Mouse (Mus musculus) bone marrow, adult 2 months (tissue): ENCODE results near the gene Aifm2. TPM values are rescaled to one million over a fixed set of nuclear protein-coding genes. Genes with fewer than 3 reads are reported as not detected.

ENCODE experiments used
- H3K27ac ChIP-seq: fragments of 200-500 bp; 2 replicates; pipeline ENCODE4 v1.5.1; 2012; ENCODE audit warnings: low read depth, mild to moderate bottlenecking, control low read depth, inconsistent platforms, low read length; ENCODE audit not compliant: control insufficient read depth, poor library complexity, insufficient read depth
- H3K4me1 ChIP-seq: fragments of 200-500 bp; 2 replicates; pipeline ENCODE4 v1.6.1; 2011; ENCODE audit warnings: low read length; ENCODE audit not compliant: control insufficient read depth, insufficient read depth
- H3K4me3 ChIP-seq: fragments of 200-500 bp; replicated peaks from 2 replicates; pipeline ENCODE3; 2011; ENCODE audit warnings: mild to moderate bottlenecking, low read depth, low read length, control low read depth; ENCODE audit not compliant: control insufficient read depth
- CTCF ChIP-seq: fragments of 200-500 bp; IDR thresholded peaks from 2 replicates; pipeline ENCODE4 v1.5.1; 2011; ENCODE audit warnings: low read length, control low read depth; ENCODE audit not compliant: control insufficient read depth, insufficient read depth
- POLR2A ChIP-seq: fragments of 200-500 bp; IDR thresholded peaks from 2 replicates; pipeline ENCODE4 v1.6.1; 2011; ENCODE audit warnings: low read depth, mild to moderate bottlenecking, control low read depth, low read length, borderline replicate concordance; ENCODE audit not compliant: control insufficient read depth
- WGBS: fragments of 180-500 bp; shearing (Covaris S2); methylation state at CpG from one replicate; pipeline ENCODE4 v1.1.7; 2018; 5-methylcytosine and 5-hydroxymethylcytosine counted together
- polyA plus RNA-seq: library from polyadenylated mRNA; stranded (reverse); fragments of >200 nt; gene quantifications from 2 replicates; pipeline ENCODE4 v1.2.4, GENCODE M21; 2011; ENCODE audit warnings: low replicate concordance; ENCODE audit not compliant: missing spikeins, insufficient read depth, insufficient read length

Gene Aifm2
- polyA plus RNA-seq, 1 experiment = 14.9 TPM

- Histone ChIP-seq H3K4me1 (no peaks in the 10 kb centered on the region), H3K27ac (no peak overlapping the region), H3K4me3 (no peak overlapping the region)
- TF ChIP-seq CTCF (no peak), POLR2A (no peak)
- 77% methylated on average over 6 of the region's 6 CpGs for WGBS
These were observed 8.2 kb downstream of the Aifm2 start for GRCm38 (mm10) chr10:61723271-61723670.

GRCm38 (mm10) chr10:61729181-61729580 lies 14.1 kb downstream of the Aifm2 start:
- Histone ChIP-seq H3K4me3 (no peak overlapping the region), H3K27ac (no peak overlapping the region), H3K4me1 (no peaks in the 10 kb centered on the region)
- 83% methylated on average over 11 of the region's 11 CpGs for WGBS
- no peak for TF ChIP-seq POLR2A
- no peak for TF ChIP-seq CTCF

DNA sequence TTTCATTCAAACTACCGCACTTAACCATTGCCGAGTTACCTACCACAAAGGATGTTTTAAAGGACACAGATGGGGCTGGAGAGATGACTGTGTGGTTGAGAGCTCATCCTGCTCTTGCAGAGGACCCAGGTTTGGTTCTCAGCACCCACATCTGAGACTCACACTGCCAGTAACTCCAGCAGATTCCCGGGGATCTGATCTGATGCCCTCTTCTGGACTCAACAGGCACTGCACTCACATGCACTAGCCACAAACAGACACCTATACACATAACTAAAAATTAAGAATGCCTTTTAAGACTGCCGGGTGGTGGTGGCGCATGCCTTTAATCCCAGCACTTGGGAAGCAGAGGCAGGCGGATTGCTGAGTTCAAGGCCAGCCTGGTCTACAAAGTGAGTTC lies 15.1 kb downstream of the Aifm2 start:
- TF ChIP-seq POLR2A (no peak), CTCF (no peak)
- Histone ChIP-seq H3K4me1 (no peaks in the 10 kb centered on the region), H3K4me3 (no peak overlapping the region), H3K27ac (no peak overlapping the region)
- WGBS = 93% methylated on average over 6 of the region's 6 CpGs

DNA sequence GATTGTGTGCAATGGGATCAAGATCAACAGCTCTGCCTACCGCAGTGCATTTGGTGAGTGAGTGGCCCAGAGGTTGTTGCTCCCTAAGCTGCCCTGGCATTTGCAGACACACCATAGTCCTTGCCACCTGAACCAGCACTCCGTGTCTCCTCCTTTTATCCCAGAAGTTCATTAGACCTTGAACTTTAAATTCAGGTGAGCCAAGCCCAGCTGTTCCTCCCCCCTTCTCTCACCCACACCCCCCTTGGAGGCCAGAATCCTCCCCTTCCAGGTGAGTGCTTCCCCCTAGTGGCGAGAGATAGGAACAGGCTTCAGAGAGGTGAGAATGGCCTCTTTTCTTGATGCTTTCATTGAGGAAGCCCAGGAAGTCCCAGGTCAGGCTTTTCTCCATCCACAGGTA lies 19.3 kb downstream of the Aifm2 start:
- H3K27ac ChIP-seq = no peak overlapping the region
- 55% methylated on average over 3 of the region's 3 CpGs for WGBS
- TF ChIP-seq CTCF (peak; percentile 74), POLR2A (no peak)
- H3K4me3 ChIP-seq = no peak overlapping the region
- no peaks in the 10 kb centered on the region for H3K4me1 ChIP-seq

DNA sequence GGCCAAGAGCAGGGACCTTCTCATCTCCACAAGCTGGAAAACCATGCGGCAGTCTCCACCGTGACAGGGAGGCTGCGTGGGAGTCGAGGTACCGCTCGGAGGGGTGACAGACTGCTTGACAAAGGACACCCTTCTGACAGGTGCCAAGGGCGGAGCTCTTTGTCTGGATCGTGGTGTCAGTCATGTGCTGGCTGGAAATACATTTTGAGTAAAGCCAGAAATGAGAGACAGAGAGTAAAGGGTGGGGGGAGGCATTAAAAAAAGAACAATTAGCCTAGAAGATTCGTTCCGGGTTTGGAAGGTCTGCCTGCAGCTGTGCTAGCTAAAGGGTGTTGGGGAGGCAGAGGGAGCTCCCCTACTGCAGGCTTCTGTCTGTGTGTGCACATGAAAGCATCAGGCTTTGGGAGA lies 21.6 kb downstream of the Aifm2 start:
- WGBS = 84% methylated on average over 10 of the region's 10 CpGs
- TF ChIP-seq CTCF (no peak), POLR2A (no peak)

DNA sequence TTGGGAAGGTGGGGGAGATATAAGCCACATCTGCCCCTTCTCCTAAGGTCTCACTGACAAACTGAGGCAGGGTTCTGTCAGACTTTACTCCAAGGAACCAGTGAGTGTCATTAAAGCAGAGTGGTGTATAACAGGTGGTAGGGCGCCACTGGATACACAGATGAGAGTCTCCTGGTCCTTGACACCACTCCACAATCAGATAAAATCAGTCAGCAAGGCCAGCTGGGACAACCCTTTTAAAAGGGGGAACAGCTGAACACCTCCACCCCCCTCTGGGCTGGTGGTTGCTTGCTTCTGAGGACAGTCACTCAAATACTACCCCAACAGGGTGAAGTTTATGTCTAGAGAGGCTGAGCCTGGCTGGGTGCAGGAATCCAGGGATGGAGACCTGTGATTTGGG lies 22.5 kb downstream of the Aifm2 start:
- Histone ChIP-seq H3K27ac (no peak overlapping the region), H3K4me3 (no peak overlapping the region), H3K4me1 (no peaks in the 10 kb centered on the region)
- WGBS = 85% methylated on average over 1 of the region's 1 CpGs
- TF ChIP-seq POLR2A (no peak), CTCF (no peak)

More for the DNA sequence above, 21.6 kb downstream of the Aifm2 start:
- Histone ChIP-seq H3K4me1 (no peaks in the 10 kb centered on the region), H3K27ac (no peak overlapping the region), H3K4me3 (no peak overlapping the region)

DNA sequence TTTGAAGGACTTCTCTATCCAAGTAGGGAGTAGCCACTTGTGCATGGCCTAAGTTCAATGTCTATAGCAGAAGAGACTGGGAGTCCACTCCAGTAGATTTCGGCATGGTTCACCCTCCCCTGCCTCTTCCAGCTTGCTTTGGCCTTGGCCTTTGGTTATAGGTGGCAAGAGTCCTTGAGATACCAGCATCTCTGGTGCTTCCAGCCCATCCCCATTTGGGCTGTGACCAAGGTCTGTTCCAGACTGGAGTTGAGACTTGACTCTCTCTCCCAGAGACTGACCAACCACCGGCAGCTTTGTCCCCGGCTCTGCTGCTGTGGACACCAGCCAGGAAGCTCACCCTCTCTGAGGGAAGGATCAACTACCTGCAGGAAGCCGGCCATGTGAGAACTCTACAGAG lies 23.1 kb downstream of the Aifm2 start:
- Histone ChIP-seq H3K4me3 (no peak overlapping the region), H3K27ac (no peak overlapping the region), H3K4me1 (no peaks in the 10 kb centered on the region)
- WGBS = 90% methylated on average over 4 of the region's 4 CpGs
- TF ChIP-seq CTCF (no peak), POLR2A (no peak)

DNA sequence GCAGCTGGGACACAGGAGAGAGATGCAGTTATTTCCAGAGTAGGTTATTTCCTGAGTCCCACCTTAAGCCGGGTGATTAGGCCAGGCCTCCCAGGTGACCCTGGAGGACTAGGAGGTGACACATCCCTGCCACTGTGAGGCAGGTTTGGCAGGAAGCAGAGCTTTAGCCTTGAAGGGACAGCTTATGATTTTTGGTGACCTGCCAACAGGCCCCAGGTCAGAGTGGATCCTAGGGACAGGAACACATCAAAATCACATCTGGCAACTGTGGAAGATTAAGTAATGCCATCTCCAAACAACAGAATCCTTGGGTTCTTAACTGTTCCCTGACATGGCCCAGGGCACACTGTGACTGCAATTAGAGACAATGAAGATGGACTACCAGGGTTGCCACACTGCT lies 26.2 kb downstream of the Aifm2 start:
- Histone ChIP-seq H3K27ac (no peak overlapping the region), H3K4me3 (no peak overlapping the region), H3K4me1 (no peaks in the 10 kb centered on the region; the same call in 1 of the 2 replicates)
- 86% methylated on average over 1 of the region's 1 CpGs for WGBS
- TF ChIP-seq CTCF (no peak), POLR2A (no peak)

GRCm38 (mm10) chr10:61741873-61742272 lies 26.8 kb downstream of the Aifm2 start:
- Histone ChIP-seq H3K4me3 (no peak overlapping the region), H3K27ac (no peak overlapping the region), H3K4me1 (no peaks in the 10 kb centered on the region; the same call in 1 of the 2 replicates)
- TF ChIP-seq CTCF = no peak
- TF ChIP-seq POLR2A = no peak
- WGBS = 80% methylated on average over 4 of the region's 4 CpGs
